Mouse (Mus musculus): ENCODE measurements at regions not wholly inside any gene's neighbourhood (a gene's known extent, or its start where the extent isn't known, plus 50 kb on each side); places are given as distances from the start of the nearest gene placed in this dataset.
"Not testable (repeated sequence)": the region's sequence is repeated elsewhere in the genome, so short reads cannot be mapped to it uniquely, and the experiment has no call there.

GRCm38 (mm10) chr3:80081210-80081609, 196.9 kb downstream of the Fam198b start:
- DNase-seq = no peak

- no peak for DNase-seq
These were observed 198.6 kb downstream of the Fam198b start for GRCm38 (mm10) chr3:80082780-80083519.

- DNase-seq = no peak
These were observed 199.8 kb downstream of the Fam198b start for GRCm38 (mm10) chr3:80084168-80084567.

- DNase-seq = no peak
These were observed 215.3 kb downstream of the Fam198b start for GRCm38 (mm10) chr3:80099625-80100024.

GRCm38 (mm10) chr3:80120177-80120736, 235.9 kb downstream of the Fam198b start:
- no peak for DNase-seq

- no peak for DNase-seq
These were observed 239.3 kb downstream of the Fam198b start for GRCm38 (mm10) chr3:80123666-80124065.

GRCm38 (mm10) chr3:80124621-80125020, 240.3 kb downstream of the Fam198b start:
- no peak for DNase-seq

- no peak for DNase-seq
These were observed 257.4 kb downstream of the Fam198b start for GRCm38 (mm10) chr3:80141697-80142096.

- DNase-seq = no peak
These were observed 276.1 kb downstream of the Fam198b start for GRCm38 (mm10) chr3:80160473-80160872.

- no peak for DNase-seq
These were observed 297.4 kb downstream of the Fam198b start for GRCm38 (mm10) chr3:80181749-80182148.

- DNase-seq = not testable (repeated sequence)
These were observed 297.8 kb downstream of the Fam198b start for GRCm38 (mm10) chr3:80182161-80182560.

- DNase-seq = no peak
These were observed 303.1 kb downstream of the Fam198b start for GRCm38 (mm10) chr3:80187406-80187805.

- no peak for DNase-seq
These were observed 316.6 kb downstream of the Fam198b start for GRCm38 (mm10) chr3:80200904-80201303.

GRCm38 (mm10) chr3:80204821-80205220, 320.5 kb downstream of the Fam198b start:
- peak; percentile 24 for DNase-seq

- DNase-seq = no peak
These were observed 321.0 kb downstream of the Fam198b start for GRCm38 (mm10) chr3:80205351-80205750.

GRCm38 (mm10) chr3:80207022-80207421, 322.7 kb downstream of the Fam198b start:
- DNase-seq = no peak

- no peak for DNase-seq
These were observed 323.7 kb downstream of the Fam198b start for GRCm38 (mm10) chr3:80208028-80208427.

- DNase-seq = no peak
These were observed 325.3 kb downstream of the Fam198b start for GRCm38 (mm10) chr3:80209596-80209995.

- DNase-seq = no peak
These were observed 327.2 kb downstream of the Fam198b start for GRCm38 (mm10) chr3:80211323-80212109.

GRCm38 (mm10) chr3:80248611-80249010, 364.3 kb downstream of the Fam198b start:
- no peak for DNase-seq

- DNase-seq = no peak
These were observed 365.6 kb downstream of the Fam198b start for GRCm38 (mm10) chr3:80249974-80250373.

- DNase-seq = no peak
These were observed 371.0 kb downstream of the Fam198b start for GRCm38 (mm10) chr3:80255304-80255703.

GRCm38 (mm10) chr3:80256383-80256782, 372.1 kb downstream of the Fam198b start:
- DNase-seq = no peak

- no peak for DNase-seq
These were observed 378.8 kb downstream of the Fam198b start for GRCm38 (mm10) chr3:80263095-80263494.
